Mouse (Mus musculus) megakaryocyte, embryonic 14.5 days (primary cell): ENCODE results near the gene Cpsf6.

Experiments used
- FLI1 ChIP-seq: IDR thresholded peaks from 2 replicates; pipeline ENCODE4 v1.6.1; 2012; ENCODE audit warnings: low read length, inconsistent platforms, mixed read lengths
- GATA1 ChIP-seq: IDR thresholded peaks from 3 replicates; pipeline ENCODE4 v1.6.1; 2012; ENCODE audit warnings: mixed read lengths, low read length, inconsistent platforms, borderline replicate concordance

DNA sequence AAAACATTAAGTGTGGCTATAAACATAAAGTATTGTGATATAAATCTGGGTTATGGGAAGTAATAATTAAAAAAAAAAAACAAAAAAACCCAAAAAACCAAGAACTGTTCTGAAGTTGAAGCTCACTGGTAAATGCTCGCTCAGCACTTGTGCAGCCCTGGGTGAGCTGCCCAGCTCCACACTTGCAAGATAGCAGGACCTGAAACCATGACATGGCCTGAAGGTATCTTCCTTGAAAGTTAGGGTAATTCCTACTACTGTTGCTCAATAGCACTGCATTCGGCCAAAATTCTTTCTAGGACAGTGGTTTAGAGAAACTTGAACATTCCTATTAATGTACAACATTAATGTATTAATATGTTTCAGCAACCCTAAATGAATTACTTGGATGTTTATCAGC, 66.7 kb downstream of the Cpsf6 start:
- no peak for TF ChIP-seq GATA1
- no peak for TF ChIP-seq FLI1
